Mouse (Mus musculus) neural tube, embryonic 14.5 days (tissue): ENCODE measurements around the gene Ptpn6. TPM values are rescaled to one million over a fixed set of nuclear protein-coding genes. Genes with fewer than 3 reads are reported as not detected.

Source experiments
- ATAC-seq: fragments of 200-750 bp; cut with Nextera tagmentation; 2 replicates; pipeline ENCODE4 v1.8.0; 2017; ENCODE audit warnings: low read depth, mild to moderate bottlenecking, moderate TSS enrichment, moderate library complexity
- H3K27ac ChIP-seq: fragments of 300-500 bp; sonication (generic); 2 replicates; pipeline ENCODE4 v1.5.1; 2014; ENCODE audit warnings: low read depth, mild to moderate bottlenecking, control low read depth, low read length, moderate library complexity, mixed read lengths
- H3K27me3 ChIP-seq: fragments of 300-500 bp; sonication (generic); 2 replicates; pipeline ENCODE4 v1.6.1; 2014; ENCODE audit warnings: low read length; ENCODE audit not compliant: control insufficient read depth, insufficient read depth
- H3K36me3 ChIP-seq: fragments of 300-500 bp; sonication (generic); 2 replicates; pipeline ENCODE4 v1.6.1; 2014; ENCODE audit warnings: low read length, mixed read lengths; ENCODE audit not compliant: control insufficient read depth, insufficient read depth
- H3K4me1 ChIP-seq: fragments of 300-500 bp; sonication (generic); 2 replicates; pipeline ENCODE4 v1.6.1; 2014; ENCODE audit warnings: low read length; ENCODE audit not compliant: control insufficient read depth, insufficient read depth
- H3K4me2 ChIP-seq: fragments of 300-500 bp; sonication (generic); 2 replicates; pipeline ENCODE4 v1.6.1; 2014; ENCODE audit warnings: mild to moderate bottlenecking, low read depth, low read length, control low read depth
- H3K4me3 ChIP-seq: fragments of 300-500 bp; sonication (generic); 2 replicates; pipeline ENCODE4 v1.5.1; 2014; ENCODE audit warnings: low read depth, low read length, control low read depth, mixed read lengths
- H3K9ac ChIP-seq: fragments of 300-500 bp; sonication (generic); replicated peaks from 2 replicates; pipeline ENCODE4 v1.6.1; 2014; ENCODE audit warnings: low read depth, mild to moderate bottlenecking, control low read depth, low read length, mixed read lengths
- H3K9me3 ChIP-seq: fragments of 300-500 bp; sonication (generic); 2 replicates; pipeline ENCODE4 v1.6.1; 2016; ENCODE audit warnings: low read length; ENCODE audit not compliant: control insufficient read depth
- WGBS: fragments of 180-500 bp; shearing (Covaris S2); extraction: QIAGEN DNeasy Blood & Tissue Kit; methylation state at CpG from one replicate; pipeline ENCODE4 v1.1.7; 2014; 5-methylcytosine and 5-hydroxymethylcytosine counted together
- polyA plus RNA-seq: library from polyadenylated mRNA; unstranded; fragments of >200 nt; fragmentation: Nextera tagmentation; extraction: Ambion mirVana; gene quantifications from 2 replicates; pipeline ENCODE4 v1.2.1, GENCODE M21; 2014

The Ptpn6 gene
- polyA plus RNA-seq, 1 experiment from 2014 or later: 2.6 TPM

- peaks cover 21% of the 10 kb centered on the region for H3K36me3 ChIP-seq
Measured at GRCm38 (mm10) chr6:124740211-124740887, 1.8 kb upstream of the Ptpn6 start.

GRCm38 (mm10) chr6:124739231-124739796 is 800 bp upstream of the Ptpn6 start:
- no peaks in the 10 kb centered on the region for H3K27me3 ChIP-seq
- H3K4me2 ChIP-seq: no peak overlapping the region
- H3K4me3 ChIP-seq: 0 out of 2 replicates have a peak overlapping the region, but pooled peaks have one; percentile 61
- 78% methylated on average over 10 of the region's 10 CpGs for WGBS
- H3K4me1 ChIP-seq: peaks cover 17% of the 10 kb centered on the region; the same call in 1 of the 2 replicates
- no peak overlapping the region for H3K27ac ChIP-seq
- H3K36me3 ChIP-seq: peaks cover 15% of the 10 kb centered on the region
- H3K9me3 ChIP-seq: no peaks in the 10 kb centered on the region
- no peak overlapping the region; the same call in 1 of the 2 replicates for H3K9ac ChIP-seq
- no peak for ATAC-seq

More at GRCm38 (mm10) chr6:124740211-124740887, 1.8 kb upstream of the Ptpn6 start:
- H3K4me2 ChIP-seq: peak overlapping the region; percentile 83
- no peaks in the 10 kb centered on the region for H3K9me3 ChIP-seq
- peak overlapping the region; percentile 61 for H3K4me3 ChIP-seq
- peak; percentile 28 for ATAC-seq
- peak overlapping the region; percentile 99 for H3K27ac ChIP-seq
- WGBS: 0% methylated on average over 29 of the region's 29 CpGs
- H3K27me3 ChIP-seq: no peaks in the 10 kb centered on the region
- H3K9ac ChIP-seq: peak overlapping the region; percentile 86
- H3K4me1 ChIP-seq: peaks cover 17% of the 10 kb centered on the region; the same call in 1 of the 2 replicates

DNA sequence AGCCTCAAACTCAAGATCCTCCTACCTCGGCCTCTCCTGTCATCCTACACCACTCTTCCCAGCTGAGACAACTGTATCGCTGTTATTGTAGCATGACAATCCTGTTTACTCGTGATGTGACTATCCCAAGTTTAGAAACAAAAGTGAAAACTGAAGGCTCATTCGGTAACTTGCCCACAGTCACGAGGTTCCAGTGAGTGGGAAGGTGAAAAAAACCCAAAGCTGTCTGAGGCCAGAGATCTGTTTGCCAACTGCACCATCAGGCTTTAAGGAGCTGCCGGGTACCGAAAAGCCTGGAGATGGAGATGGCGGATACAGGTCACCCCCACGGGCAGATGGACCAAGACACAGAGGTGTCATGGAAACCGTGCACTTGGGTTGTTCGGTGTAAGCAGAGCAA is 1.5 kb downstream of the Ptpn6 start:
- H3K4me3 ChIP-seq: no peak overlapping the region
- WGBS: 92% methylated on average over 11 of the region's 11 CpGs
- H3K27me3 ChIP-seq: no peaks in the 10 kb centered on the region
- H3K9me3 ChIP-seq: no peaks in the 10 kb centered on the region
- peaks cover 16% of the 10 kb centered on the region; the same call in 1 of the 2 replicates for H3K4me1 ChIP-seq
- H3K27ac ChIP-seq: no peak overlapping the region
- no peak overlapping the region for H3K9ac ChIP-seq
- H3K4me2 ChIP-seq: no peak overlapping the region
- ATAC-seq: no peak
- H3K36me3 ChIP-seq: no peaks in the 10 kb centered on the region

DNA sequence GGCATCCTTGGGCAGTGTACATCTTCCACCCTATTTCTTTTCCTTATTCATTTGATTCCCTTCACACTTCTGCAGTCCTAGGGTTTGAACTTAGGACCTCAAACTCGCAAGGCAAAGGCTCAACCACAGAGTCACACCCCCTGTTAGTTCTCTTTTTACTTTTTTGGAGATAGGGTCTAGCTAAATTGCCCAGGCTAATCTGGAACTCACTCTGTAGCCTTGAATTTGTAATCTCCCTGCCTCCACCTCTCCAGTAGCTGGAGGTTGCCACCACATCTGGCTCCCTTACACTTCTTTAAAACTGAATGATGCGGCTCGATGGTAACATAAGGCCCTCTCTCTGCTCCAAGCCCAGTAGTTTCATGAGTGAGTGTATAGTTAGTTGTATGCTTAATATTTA is 4.1 kb downstream of the Ptpn6 start:
- ATAC-seq: no peak
- H3K36me3 ChIP-seq: no peaks in the 10 kb centered on the region
- 95% methylated on average over 3 of the region's 3 CpGs for WGBS

DNA sequence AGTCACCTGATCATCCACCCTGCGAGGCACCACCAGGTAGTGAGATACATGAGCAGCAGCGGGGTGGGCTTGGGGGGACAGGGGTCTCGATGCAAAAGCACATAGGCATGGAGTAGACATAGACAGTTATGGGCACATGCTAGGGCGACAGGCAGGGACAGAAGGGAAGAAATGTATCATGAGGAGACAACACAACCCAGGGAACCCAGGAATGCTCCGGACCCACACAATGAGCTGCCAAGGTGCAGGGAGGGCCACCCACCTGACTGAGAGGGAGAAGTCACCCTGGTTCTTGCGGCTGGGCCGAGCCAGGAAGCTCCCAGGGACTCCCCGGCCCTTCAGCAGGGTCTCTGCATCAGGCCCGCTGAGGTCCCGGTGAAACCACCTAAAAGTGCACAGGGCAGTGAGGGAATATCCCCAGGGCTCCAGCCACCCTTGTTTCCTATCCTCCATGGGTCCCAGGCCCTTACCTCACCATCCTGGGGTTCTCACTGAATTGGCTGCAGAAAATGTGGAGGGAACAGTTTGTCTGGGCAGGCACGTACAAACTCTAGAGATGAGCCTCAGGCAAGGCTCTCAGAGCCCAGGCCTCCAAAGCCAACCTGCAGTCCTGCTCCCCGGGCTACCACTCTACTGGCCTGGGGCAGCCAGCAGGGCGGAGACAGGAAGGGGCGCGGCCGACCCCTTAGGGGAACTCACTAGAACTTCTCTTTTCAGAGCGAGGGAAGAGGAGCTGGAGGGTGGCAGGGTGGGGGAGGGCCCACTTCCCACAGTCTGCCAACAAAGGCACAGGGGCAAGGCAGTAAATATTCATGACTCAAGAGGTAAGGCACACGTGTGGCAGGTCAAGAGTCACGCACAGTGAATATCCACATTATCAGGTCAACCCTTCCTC is 5.8 kb downstream of the Ptpn6 start:
- Histone ChIP-seq H3K36me3 (no peaks in the 10 kb centered on the region), H3K9me3 (no peaks in the 10 kb centered on the region), H3K27ac (no peak overlapping the region), H3K9ac (no peak overlapping the region), H3K4me1 (no peaks in the 10 kb centered on the region), H3K4me2 (no peak overlapping the region), H3K4me3 (no peak overlapping the region), H3K27me3 (no peaks in the 10 kb centered on the region)
- no peak for ATAC-seq
- WGBS: 43% methylated on average over 19 of the region's 19 CpGs

More for the DNA sequence above, 4.1 kb downstream of the Ptpn6 start:
- peaks cover 7% of the 10 kb centered on the region; the same call in 1 of the 2 replicates for H3K4me1 ChIP-seq
- no peak overlapping the region for H3K4me3 ChIP-seq
- no peaks in the 10 kb centered on the region for H3K9me3 ChIP-seq
- H3K4me2 ChIP-seq: no peak overlapping the region
- no peak overlapping the region for H3K9ac ChIP-seq
- H3K27ac ChIP-seq: no peak overlapping the region
- H3K27me3 ChIP-seq: no peaks in the 10 kb centered on the region

DNA sequence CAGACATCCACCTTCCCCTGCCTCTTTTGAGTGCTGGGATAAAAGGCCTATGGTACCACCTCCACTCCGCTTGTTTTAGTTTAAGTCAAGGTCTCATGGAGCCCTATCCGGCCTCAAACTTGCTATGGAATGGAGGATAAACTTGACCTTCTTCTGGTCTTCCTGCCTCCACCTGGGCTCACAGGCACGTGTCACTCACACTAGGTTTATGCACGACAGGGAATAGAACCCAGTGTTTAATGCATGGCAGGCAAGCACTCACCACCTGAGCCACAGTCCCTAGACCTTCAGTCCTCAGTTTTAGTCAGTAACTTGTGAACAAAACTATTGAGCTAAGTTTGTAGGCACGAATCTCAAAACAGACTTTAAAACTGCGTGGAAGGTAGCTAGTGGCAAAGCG is 7.5 kb downstream of the Ptpn6 start:
- Histone ChIP-seq H3K9me3 (no peaks in the 10 kb centered on the region), H3K4me1 (no peaks in the 10 kb centered on the region), H3K4me2 (no peak overlapping the region), H3K36me3 (no peaks in the 10 kb centered on the region), H3K9ac (no peak overlapping the region), H3K4me3 (no peak overlapping the region), H3K27ac (no peak overlapping the region), H3K27me3 (no peaks in the 10 kb centered on the region)
- ATAC-seq: no peak
- 89% methylated on average over 7 of the region's 7 CpGs for WGBS

DNA sequence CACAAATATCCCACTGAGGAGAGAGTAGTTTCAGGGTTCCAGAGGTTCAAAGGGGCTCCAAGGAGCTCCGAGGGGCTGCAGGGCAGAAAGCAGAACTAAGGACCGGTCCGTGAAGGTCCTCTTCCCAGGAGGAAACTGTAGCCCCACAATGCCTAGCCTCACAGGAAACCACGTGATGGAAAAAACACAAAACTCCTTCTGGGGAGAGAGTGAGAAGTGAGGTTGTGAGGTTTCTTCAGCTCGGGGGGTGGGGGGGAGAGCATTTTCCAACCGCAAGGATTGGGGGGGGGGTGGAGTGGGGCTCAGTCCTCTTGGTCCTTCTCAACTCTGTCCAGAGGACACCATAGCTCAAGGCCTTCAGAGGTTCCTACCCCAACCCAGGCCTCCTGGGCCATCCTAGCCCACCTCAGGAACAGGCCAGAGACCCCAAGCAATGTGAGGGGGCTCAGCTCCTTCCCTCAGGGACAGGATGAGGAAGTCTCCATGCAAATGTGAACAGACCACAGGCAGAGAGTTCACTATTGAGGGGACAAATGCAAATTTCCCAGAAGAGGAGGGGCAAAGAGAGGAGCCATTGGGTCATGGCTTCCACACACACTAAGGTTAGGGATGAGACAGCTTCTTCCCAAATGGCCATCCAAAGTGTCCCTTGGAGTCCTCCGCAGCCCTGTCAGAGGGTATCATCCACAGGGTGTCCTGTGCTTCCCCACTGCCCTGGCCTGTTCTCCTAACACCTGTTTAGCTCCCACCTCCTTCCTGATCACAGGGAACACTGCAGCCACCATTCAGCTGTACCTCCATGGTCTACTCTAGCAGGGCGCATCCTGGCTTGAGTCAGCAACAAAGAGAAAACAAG is 8.4 kb downstream of the Ptpn6 start:
- Histone ChIP-seq H3K4me2 (no peak overlapping the region), H3K36me3 (no peaks in the 10 kb centered on the region), H3K4me1 (no peaks in the 10 kb centered on the region), H3K9ac (no peak overlapping the region), H3K27me3 (no peaks in the 10 kb centered on the region), H3K27ac (no peak overlapping the region), H3K9me3 (no peaks in the 10 kb centered on the region), H3K4me3 (no peak overlapping the region)
- ATAC-seq: no peak
- WGBS: 88% methylated on average over 8 of the region's 8 CpGs

GRCm38 (mm10) chr6:124728621-124729020 is 9.9 kb downstream of the Ptpn6 start:
- H3K36me3 ChIP-seq: no peaks in the 10 kb centered on the region
- no peak overlapping the region for H3K4me2 ChIP-seq
- WGBS: 91% methylated on average over 10 of the region's 10 CpGs
- H3K27ac ChIP-seq: no peak overlapping the region
- ATAC-seq: no peak
- no peak overlapping the region for H3K4me3 ChIP-seq
- H3K27me3 ChIP-seq: no peaks in the 10 kb centered on the region
- H3K9ac ChIP-seq: no peak overlapping the region
- H3K9me3 ChIP-seq: no peaks in the 10 kb centered on the region
- no peaks in the 10 kb centered on the region for H3K4me1 ChIP-seq
